Mouse (Mus musculus): ENCODE measurements at regions not wholly inside any gene's neighbourhood (a gene's known extent, or its start where the extent isn't known, plus 50 kb on each side); places are given as distances from the start of the nearest gene placed in this dataset.
A peak's percentile ranks its signal among the peaks of the same experiment; 100 is the strongest.

- no peaks in the 10 kb centered on the region for H3K27me3 ChIP-seq
- no peak overlapping the region for H3K9ac ChIP-seq
- WGBS, result 85% methylated on average over 4 of the region's 4 CpGs
- H3K36me3 ChIP-seq, result no peaks in the 10 kb centered on the region
- no peak overlapping the region for H3K27ac ChIP-seq (replicated peaks)
- no peak overlapping the region for H3K4me2 ChIP-seq (replicated peaks)
- no peaks in the 10 kb centered on the region for H3K9me3 ChIP-seq (replicated peaks)
- ATAC-seq (ENCODE audit: insufficient number of reproducible peaks, low FRiP score, low TSS enrichment, low read depth), result no peak
- no peak overlapping the region for H3K4me3 ChIP-seq (replicated peaks)
- H3K4me1 ChIP-seq, result no peaks in the 10 kb centered on the region
Observed at GRCm38 (mm10) chr4:27529565-27529964, 1182.9 kb upstream of the Manea start.

DNA sequence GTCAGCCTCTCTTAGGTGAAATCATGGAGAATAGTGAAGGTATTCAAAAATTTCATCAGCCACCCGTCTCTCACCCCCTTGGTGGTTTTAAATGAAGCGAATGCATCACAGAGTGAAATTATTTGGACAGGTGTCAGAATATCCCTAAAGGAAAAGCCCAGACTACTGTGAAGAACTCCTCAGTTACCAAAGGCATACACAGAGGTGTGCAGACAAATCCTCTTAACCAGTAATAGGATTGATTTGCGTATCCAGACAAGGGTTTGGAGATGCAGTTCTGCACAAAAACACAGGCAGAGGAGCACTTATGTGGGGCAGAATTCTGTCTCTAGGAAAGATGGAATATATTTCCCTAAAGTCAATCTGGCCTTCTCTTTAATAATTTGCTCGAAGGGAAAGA is 1173.6 kb upstream of the Manea start:
- no peaks in the 10 kb centered on the region for H3K36me3 ChIP-seq
- H3K9ac ChIP-seq, result no peak overlapping the region
- no peak overlapping the region for H3K4me3 ChIP-seq (replicated peaks)
- no peak overlapping the region for H3K27ac ChIP-seq (replicated peaks)
- ATAC-seq (ENCODE audit: insufficient number of reproducible peaks, low FRiP score, low TSS enrichment, low read depth), result no peak
- no peaks in the 10 kb centered on the region for H3K27me3 ChIP-seq
- no peaks in the 10 kb centered on the region for H3K4me1 ChIP-seq
- H3K4me2 ChIP-seq (replicated peaks), result no peak overlapping the region
- H3K9me3 ChIP-seq (replicated peaks), result no peaks in the 10 kb centered on the region
- WGBS, result 66% methylated on average over 4 of the region's 4 CpGs

DNA sequence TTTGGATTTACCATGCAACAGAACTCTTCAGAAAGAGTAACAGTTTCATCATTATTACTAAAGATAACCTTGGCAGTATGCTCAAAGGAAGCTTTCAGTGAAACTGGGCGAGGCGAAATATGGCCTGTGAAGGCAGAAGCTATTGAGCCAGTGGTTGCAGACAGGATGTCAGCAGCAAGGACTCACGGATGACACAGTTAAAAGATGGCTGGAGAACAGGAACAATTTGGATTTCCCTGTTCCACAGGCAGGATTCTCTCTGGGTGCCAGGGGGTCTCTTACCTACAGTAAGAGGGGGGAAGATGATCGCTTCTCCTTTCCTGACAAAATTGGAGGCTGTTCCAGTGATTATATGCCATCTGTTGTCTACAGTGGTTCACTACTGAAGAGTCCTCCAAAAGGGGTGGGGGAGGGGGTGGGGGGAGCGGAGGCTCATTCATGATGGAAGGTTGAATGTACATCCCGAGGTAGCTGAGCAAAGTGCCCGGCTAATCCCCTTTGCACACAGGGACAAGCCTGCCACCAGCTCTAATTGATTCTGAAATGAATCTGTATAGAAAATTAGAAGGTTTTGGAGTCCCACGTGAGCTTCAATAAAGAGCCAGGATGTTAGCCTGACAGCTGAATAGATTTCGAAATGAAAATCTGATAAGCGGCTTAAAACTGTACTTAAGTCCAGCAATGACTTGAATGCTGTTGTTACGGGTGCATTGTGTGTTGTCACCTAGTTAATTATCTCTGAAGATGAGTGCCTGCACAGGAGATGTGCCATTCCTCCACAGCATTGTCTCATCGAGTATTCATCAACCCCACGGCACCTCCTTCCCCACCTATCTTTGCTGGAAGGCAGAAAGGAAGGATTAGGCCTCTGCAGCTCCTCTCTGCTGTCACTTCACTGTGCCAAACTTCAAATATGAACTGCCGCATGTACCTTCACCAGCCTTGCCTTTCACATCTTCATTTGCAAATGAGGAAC is 1158.4 kb upstream of the Manea start:
- 61% methylated on average over 14 of the region's 14 CpGs for WGBS
- no peak overlapping the region for H3K9ac ChIP-seq
- no peak overlapping the region for H3K4me3 ChIP-seq (replicated peaks)
- H3K9me3 ChIP-seq (replicated peaks), result no peaks in the 10 kb centered on the region
- no peaks in the 10 kb centered on the region for H3K4me1 ChIP-seq
- no peaks in the 10 kb centered on the region for H3K27me3 ChIP-seq
- no peak overlapping the region for H3K27ac ChIP-seq (replicated peaks)
- no peak for ATAC-seq (ENCODE audit: insufficient number of reproducible peaks, low FRiP score, low TSS enrichment, low read depth)
- no peaks in the 10 kb centered on the region for H3K36me3 ChIP-seq
- H3K4me2 ChIP-seq (replicated peaks), result no peak overlapping the region

- no peak for ATAC-seq (ENCODE audit: insufficient number of reproducible peaks, low FRiP score, low TSS enrichment, low read depth)
- Histone ChIP-seq H3K4me3 (replicated peaks) (no peak overlapping the region), H3K4me1 (no peaks in the 10 kb centered on the region), H3K4me2 (replicated peaks) (no peak overlapping the region), H3K27me3 (no peaks in the 10 kb centered on the region), H3K36me3 (no peaks in the 10 kb centered on the region), H3K9me3 (replicated peaks) (no peaks in the 10 kb centered on the region), H3K9ac (no peak overlapping the region), H3K27ac (replicated peaks) (no peak overlapping the region)
- 71% methylated on average over 1 of the region's 1 CpGs for WGBS
Observed at GRCm38 (mm10) chr4:27497926-27498325, 1151.2 kb upstream of the Manea start.

- peak; percentile 51; the same call in 1 of the 2 replicates for ATAC-seq (ENCODE audit: insufficient number of reproducible peaks, low FRiP score, low TSS enrichment, low read depth)
- Histone ChIP-seq H3K9ac (no peak overlapping the region), H3K4me2 (replicated peaks) (no peak overlapping the region), H3K27me3 (no peaks in the 10 kb centered on the region), H3K27ac (replicated peaks) (no peak overlapping the region), H3K36me3 (no peaks in the 10 kb centered on the region), H3K9me3 (replicated peaks) (no peaks in the 10 kb centered on the region), H3K4me1 (no peaks in the 10 kb centered on the region), H3K4me3 (replicated peaks) (no peak overlapping the region)
- 63% methylated on average over 1 of the region's 1 CpGs for WGBS
Observed at GRCm38 (mm10) chr4:27497274-27497673, 1150.6 kb upstream of the Manea start.

DNA sequence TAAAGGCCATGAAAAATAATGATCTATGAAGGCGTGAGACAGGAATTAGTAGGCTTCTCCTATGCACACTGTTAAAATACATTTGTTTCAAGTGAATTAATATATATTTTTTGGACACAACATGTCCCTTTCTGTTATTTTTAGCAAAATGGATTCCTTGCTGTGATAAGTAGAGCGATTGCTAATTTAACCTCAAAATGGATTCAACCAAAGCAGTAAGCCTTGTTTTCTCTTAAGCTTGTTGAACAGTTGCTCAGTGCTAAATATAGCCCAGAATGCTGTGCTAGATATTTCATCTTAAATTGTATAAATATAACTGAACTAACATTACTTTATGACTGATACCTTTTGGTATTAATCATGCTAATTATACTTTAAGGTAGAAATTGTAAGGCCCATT is 1144.6 kb upstream of the Manea start:
- H3K4me3 ChIP-seq (replicated peaks), result no peak overlapping the region
- H3K36me3 ChIP-seq, result no peaks in the 10 kb centered on the region
- no peaks in the 10 kb centered on the region for H3K4me1 ChIP-seq
- H3K27me3 ChIP-seq, result no peaks in the 10 kb centered on the region
- H3K4me2 ChIP-seq (replicated peaks), result no peak overlapping the region
- H3K9ac ChIP-seq, result no peak overlapping the region
- H3K27ac ChIP-seq (replicated peaks), result no peak overlapping the region
- no peak for ATAC-seq (ENCODE audit: insufficient number of reproducible peaks, low FRiP score, low TSS enrichment, low read depth)
- 87% methylated on average over 2 of the region's 2 CpGs for WGBS
- H3K9me3 ChIP-seq (replicated peaks), result no peaks in the 10 kb centered on the region

DNA sequence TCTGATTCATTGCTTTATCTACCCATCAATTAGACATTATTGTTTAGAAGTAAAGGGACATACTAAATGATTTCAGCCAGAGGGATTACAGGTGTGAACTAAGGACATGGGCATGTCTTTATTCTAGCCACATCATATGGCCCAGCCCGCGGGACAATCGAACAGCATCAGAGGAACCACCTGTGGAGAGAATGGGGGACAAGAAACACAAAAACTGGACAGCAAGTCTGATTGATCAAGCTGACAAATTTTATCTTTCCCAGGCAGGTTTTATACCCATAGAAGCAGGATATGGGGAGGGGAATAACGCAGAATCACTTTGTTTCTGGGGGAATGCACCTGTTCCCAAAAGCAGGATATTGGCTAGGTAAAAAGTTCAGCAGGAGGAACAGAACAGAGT is 1103.2 kb upstream of the Manea start:
- no peak overlapping the region for H3K27ac ChIP-seq (replicated peaks)
- no peak overlapping the region for H3K9ac ChIP-seq
- H3K4me3 ChIP-seq (replicated peaks), result no peak overlapping the region
- WGBS, result 88% methylated on average over 4 of the region's 4 CpGs
- ATAC-seq (ENCODE audit: insufficient number of reproducible peaks, low FRiP score, low TSS enrichment, low read depth), result no peak
- no peaks in the 10 kb centered on the region for H3K9me3 ChIP-seq (replicated peaks)
- H3K27me3 ChIP-seq, result no peaks in the 10 kb centered on the region
- H3K4me2 ChIP-seq (replicated peaks), result no peak overlapping the region
- H3K4me1 ChIP-seq, result no peaks in the 10 kb centered on the region
- H3K36me3 ChIP-seq, result no peaks in the 10 kb centered on the region

DNA sequence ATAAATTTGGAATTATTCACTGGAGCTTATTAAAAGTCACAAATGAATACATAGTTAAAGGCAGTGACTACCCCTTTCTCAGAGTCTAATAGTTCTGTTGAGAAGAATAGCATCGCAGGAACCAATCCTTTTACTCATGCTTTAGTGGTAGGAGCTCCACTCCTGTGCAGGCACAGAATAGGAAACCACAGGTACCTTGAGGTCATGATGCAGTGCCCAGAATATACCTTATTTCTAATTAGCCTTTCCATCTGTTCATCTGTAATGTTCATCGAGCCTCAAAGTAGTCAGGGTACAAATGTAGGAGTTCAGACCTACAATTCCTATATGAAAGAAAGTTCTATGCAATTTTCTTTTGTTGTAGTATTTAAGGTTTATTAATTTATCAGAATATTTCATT is 1099.6 kb upstream of the Manea start:
- H3K9ac ChIP-seq, result no peak overlapping the region
- H3K4me3 ChIP-seq (replicated peaks), result no peak overlapping the region
- H3K36me3 ChIP-seq, result no peaks in the 10 kb centered on the region
- ATAC-seq (ENCODE audit: insufficient number of reproducible peaks, low FRiP score, low TSS enrichment, low read depth), result no peak
- 79% methylated on average over 2 of the region's 2 CpGs for whole genome bisulfite sequencing
- no peak overlapping the region for H3K27ac ChIP-seq (replicated peaks)
- no peaks in the 10 kb centered on the region for H3K9me3 ChIP-seq (replicated peaks)
- no peak overlapping the region for H3K4me2 ChIP-seq (replicated peaks)
- no peaks in the 10 kb centered on the region for H3K4me1 ChIP-seq
- H3K27me3 ChIP-seq, result no peaks in the 10 kb centered on the region

- Histone ChIP-seq H3K27me3 (no peaks in the 10 kb centered on the region), H3K4me2 (replicated peaks) (no peak overlapping the region), H3K36me3 (no peaks in the 10 kb centered on the region), H3K9me3 (replicated peaks) (no peaks in the 10 kb centered on the region), H3K9ac (no peak overlapping the region), H3K4me3 (replicated peaks) (no peak overlapping the region), H3K4me1 (no peaks in the 10 kb centered on the region), H3K27ac (replicated peaks) (no peak overlapping the region)
- WGBS, result 68% methylated on average over 5 of the region's 5 CpGs
- ATAC-seq (ENCODE audit: insufficient number of reproducible peaks, low FRiP score, low TSS enrichment, low read depth), result no peak
Observed at GRCm38 (mm10) chr4:27429210-27429789, 1082.6 kb upstream of the Manea start.

- no peak overlapping the region for H3K4me2 ChIP-seq (replicated peaks)
- H3K27ac ChIP-seq (replicated peaks), result no peak overlapping the region
- no peaks in the 10 kb centered on the region for H3K9me3 ChIP-seq (replicated peaks)
- no peaks in the 10 kb centered on the region for H3K36me3 ChIP-seq
- no peaks in the 10 kb centered on the region for H3K27me3 ChIP-seq
- no peak overlapping the region for H3K9ac ChIP-seq
- H3K4me1 ChIP-seq, result no peaks in the 10 kb centered on the region
- no peak overlapping the region for H3K4me3 ChIP-seq (replicated peaks)
- ATAC-seq (ENCODE audit: insufficient number of reproducible peaks, low FRiP score, low TSS enrichment, low read depth), result no peak
- WGBS, result 65% methylated on average over 7 of the region's 7 CpGs
Observed at GRCm38 (mm10) chr4:27425902-27426301, 1079.2 kb upstream of the Manea start.

- Histone ChIP-seq H3K36me3 (no peaks in the 10 kb centered on the region), H3K4me2 (replicated peaks) (no peak overlapping the region), H3K27ac (replicated peaks) (no peak overlapping the region), H3K27me3 (no peaks in the 10 kb centered on the region), H3K9me3 (replicated peaks) (no peaks in the 10 kb centered on the region), H3K9ac (no peak overlapping the region), H3K4me3 (replicated peaks) (no peak overlapping the region), H3K4me1 (no peaks in the 10 kb centered on the region)
- ATAC-seq (ENCODE audit: insufficient number of reproducible peaks, low FRiP score, low TSS enrichment, low read depth), result no peak
- 76% methylated on average over 3 of the region's 3 CpGs for WGBS
Observed at GRCm38 (mm10) chr4:27423846-27424245, 1077.2 kb upstream of the Manea start.

- no peak overlapping the region for H3K4me3 ChIP-seq (replicated peaks)
- H3K4me1 ChIP-seq, result no peaks in the 10 kb centered on the region
- no peak overlapping the region for H3K9ac ChIP-seq
- ATAC-seq (ENCODE audit: insufficient number of reproducible peaks, low FRiP score, low TSS enrichment, low read depth), result no peak
- H3K4me2 ChIP-seq (replicated peaks), result no peak overlapping the region
- H3K9me3 ChIP-seq (replicated peaks), result no peaks in the 10 kb centered on the region
- no peak overlapping the region for H3K27ac ChIP-seq (replicated peaks)
- 81% methylated on average over 2 of the region's 2 CpGs for WGBS
- no peaks in the 10 kb centered on the region for H3K27me3 ChIP-seq
- H3K36me3 ChIP-seq, result no peaks in the 10 kb centered on the region
Observed at GRCm38 (mm10) chr4:27418517-27418916, 1071.8 kb upstream of the Manea start.

Measured in embryonic facial prominence, embryonic 15.5 days (tissue).